Mouse (Mus musculus): Measurements from ENCODE around the gene Wdr53. TPM values are rescaled to one million over a fixed set of nuclear protein-coding genes. Genes with fewer than 3 reads are reported as not detected.
"Not testable (repeated sequence)": the region's sequence is repeated elsewhere in the genome, so short reads cannot be mapped to it uniquely, and the experiment has no call there.

Wdr53 gene
- total and polyA plus RNA-seq, 3 experiments: 3.3 to 7.6 (median 7.6) TPM

DNA sequence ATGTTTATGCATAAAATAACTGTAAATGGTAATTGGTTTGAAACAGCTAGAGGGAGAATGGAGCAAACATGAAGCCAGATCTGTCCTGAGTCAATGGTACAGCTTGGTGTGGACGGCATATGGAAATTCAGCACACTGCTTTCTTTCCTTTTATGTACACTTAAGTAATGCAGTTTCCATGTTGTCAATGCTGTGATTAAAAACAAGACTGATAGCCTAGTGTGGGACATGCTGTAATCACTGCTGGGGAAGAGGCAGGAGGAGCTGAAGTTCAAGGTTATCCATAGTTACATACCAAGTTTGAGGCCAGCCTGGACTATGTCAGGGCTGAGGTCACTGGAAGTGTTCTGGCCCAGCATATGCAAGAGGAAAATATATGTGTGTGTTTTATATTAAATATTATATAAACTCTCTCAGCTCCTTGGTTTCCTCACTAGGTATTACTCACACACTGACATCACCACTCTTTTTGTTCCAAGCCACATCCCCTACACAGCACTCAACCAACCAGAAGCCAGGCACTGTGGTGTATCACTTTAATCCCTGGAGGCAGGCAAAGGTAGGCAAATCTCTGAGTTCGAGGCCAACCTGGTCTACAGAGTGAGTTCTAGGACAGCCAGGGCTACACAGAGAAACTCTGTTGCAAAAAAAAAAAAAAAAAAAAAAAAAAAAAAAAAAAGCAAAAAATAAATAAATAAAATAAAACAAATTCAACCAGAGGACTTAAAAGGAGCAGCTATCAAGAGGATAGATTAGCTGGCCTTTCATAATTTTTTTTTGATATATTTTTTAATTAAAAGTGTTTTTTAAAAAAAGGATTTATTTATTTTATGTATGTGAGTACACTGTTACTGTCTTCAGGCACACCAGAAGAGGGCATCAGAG lies 7.4 kb upstream of the Wdr53 start:
- H3K27ac ChIP-seq: no peak overlapping the region

DNA sequence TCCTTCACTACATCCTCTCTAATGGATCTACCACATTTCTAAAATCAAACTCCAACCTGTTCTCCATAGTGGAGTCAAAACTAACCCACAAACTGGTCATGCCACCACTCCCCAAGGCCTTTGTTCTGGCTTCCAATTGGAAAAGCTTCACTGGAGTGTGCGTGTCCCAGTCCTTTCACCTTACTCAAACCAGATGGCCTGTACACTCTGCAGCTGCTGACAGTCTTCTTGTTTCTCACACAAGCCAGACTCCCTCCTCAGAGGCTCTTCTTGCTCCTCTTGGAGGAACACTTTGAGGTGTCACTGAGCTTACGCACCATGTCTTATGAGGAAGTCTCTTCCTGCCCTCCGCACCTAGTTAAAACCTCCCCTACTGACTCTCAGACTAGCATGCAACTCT lies 3.1 kb upstream of the Wdr53 start:
- no peak for DNase-seq
- H3K79me2 ChIP-seq (replicated peaks; ENCODE audit: control insufficient read depth, insufficient read depth, low read length): peaks cover 5% of the 10 kb centered on the region; the same call in 1 of the 2 replicates
- H3K9ac ChIP-seq (ENCODE audit: low read depth, low read length): no peak overlapping the region
- no peaks in the 10 kb centered on the region for H3K27me3 ChIP-seq (ENCODE audit: control insufficient read depth, insufficient read depth, low read length)
- no peak for TF ChIP-seq EP300 (IDR thresholded peaks at IDR 0.05; ENCODE audit: insufficient read depth, low read depth, low read length)
- TF ChIP-seq CTCF (IDR thresholded peaks at IDR 0.05): no peak
- TF ChIP-seq POLR2A (IDR thresholded peaks at IDR 0.05; ENCODE audit: insufficient read depth, low read depth, low read length): no peak
- intact Hi-C loops (cut with DNase I): no loop called here
- H3K4me1 ChIP-seq (ENCODE audit: control insufficient read depth, insufficient read depth, low read length): peaks cover 9% of the 10 kb centered on the region
- WGBS: 87% methylated on average over 3 of the region's 3 CpGs
- H3K36me3 ChIP-seq (ENCODE audit: control insufficient read depth, insufficient read depth, low read length): peaks cover 8% of the 10 kb centered on the region
- no peak overlapping the region for H3K27ac ChIP-seq
- no peak overlapping the region for H3K4me3 ChIP-seq

More for the DNA sequence above, 7.4 kb upstream of the Wdr53 start:
- H3K36me3 ChIP-seq (ENCODE audit: control insufficient read depth, insufficient read depth, low read length): peaks cover 7% of the 10 kb centered on the region
- intact Hi-C loops (cut with DNase I): loop anchor here (1.0 kb wide), 1 partner anchor 12 kb away; no protein-coding TSS in a partner anchor
- TF ChIP-seq CTCF (IDR thresholded peaks at IDR 0.05) (no peak), EP300 (IDR thresholded peaks at IDR 0.05; ENCODE audit: insufficient read depth, low read depth, low read length) (no peak), POLR2A (IDR thresholded peaks at IDR 0.05; ENCODE audit: insufficient read depth, low read depth, low read length) (no peak)
- peaks cover 2% of the 10 kb centered on the region; the same call in 1 of the 2 replicates for H3K79me2 ChIP-seq (replicated peaks; ENCODE audit: control insufficient read depth, insufficient read depth, low read length)
- H3K4me3 ChIP-seq: no peak overlapping the region
- 78% methylated on average over 2 of the region's 2 CpGs for WGBS
- no peak for DNase-seq
- H3K4me1 ChIP-seq (ENCODE audit: control insufficient read depth, insufficient read depth, low read length): peaks cover 1% of the 10 kb centered on the region
- no peaks in the 10 kb centered on the region for H3K27me3 ChIP-seq (ENCODE audit: control insufficient read depth, insufficient read depth, low read length)
- no peak overlapping the region for H3K9ac ChIP-seq (ENCODE audit: low read depth, low read length)

DNA sequence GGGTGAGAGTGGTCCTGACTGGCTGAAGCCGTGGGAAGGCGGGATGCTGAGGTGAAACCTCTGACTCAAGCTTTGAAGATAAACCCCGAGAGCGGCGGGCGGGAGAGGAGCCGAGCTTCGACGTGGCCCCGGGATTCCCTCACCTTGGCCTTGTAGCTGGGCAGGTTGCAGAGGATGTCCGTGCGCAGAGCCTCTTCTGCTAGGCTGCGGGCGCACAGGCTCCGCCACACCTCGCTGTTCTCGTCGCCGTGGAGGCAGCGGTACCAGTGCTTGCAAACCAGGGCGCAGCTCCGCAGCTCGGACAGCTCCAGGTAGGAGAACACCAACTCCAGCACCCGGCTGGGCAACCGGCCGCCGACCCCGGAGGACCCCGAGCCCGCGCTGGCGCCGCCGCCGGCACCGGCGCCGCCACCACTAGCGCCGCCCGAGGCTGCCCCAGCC lies 656 bp upstream of the Wdr53 start:
- intact Hi-C loops (cut with DNase I): loop anchor here (5.0 kb wide), 1 partner anchor 244 kb away; the partner anchor contains the start of gene Senp5
- no peak for TF ChIP-seq POLR2A (IDR thresholded peaks at IDR 0.05; ENCODE audit: insufficient read depth, low read depth, low read length)
- no peak for TF ChIP-seq CTCF (IDR thresholded peaks at IDR 0.05)
- no peak for TF ChIP-seq EP300 (IDR thresholded peaks at IDR 0.05; ENCODE audit: insufficient read depth, low read depth, low read length)
- Histone ChIP-seq H3K27me3 (ENCODE audit: control insufficient read depth, insufficient read depth, low read length) (no peaks in the 10 kb centered on the region), H3K4me3 (peak overlapping the region; percentile 78), H3K79me2 (replicated peaks; ENCODE audit: control insufficient read depth, insufficient read depth, low read length) (peaks cover 6% of the 10 kb centered on the region; the same call in 1 of the 2 replicates), H3K4me1 (ENCODE audit: control insufficient read depth, insufficient read depth, low read length) (peaks cover 9% of the 10 kb centered on the region), H3K27ac (peak overlapping the region; percentile 91), H3K36me3 (ENCODE audit: control insufficient read depth, insufficient read depth, low read length) (peaks cover 8% of the 10 kb centered on the region), H3K9ac (ENCODE audit: low read depth, low read length) (peak overlapping the region; percentile 75)
- 4% methylated on average over 41 of the region's 41 CpGs for WGBS
- no peak for DNase-seq

DNA sequence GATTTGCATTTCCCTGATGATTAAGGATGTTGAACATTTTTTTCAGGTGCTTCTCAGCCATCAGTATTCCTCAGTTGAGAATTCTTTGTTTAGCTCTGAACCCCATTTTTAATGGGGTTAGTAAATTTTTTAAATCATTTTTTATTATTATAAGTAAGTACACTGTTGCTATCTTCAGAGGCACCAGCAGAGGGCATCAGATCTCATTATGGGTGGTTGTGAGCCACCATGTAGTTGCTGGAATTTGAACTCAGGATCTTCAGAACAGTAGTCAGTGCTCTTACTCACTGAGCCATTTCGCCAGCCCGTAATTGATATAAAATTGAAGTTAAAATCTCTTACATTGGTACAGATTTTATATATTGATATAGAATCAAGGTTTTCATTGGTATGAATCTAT lies 17.2 kb downstream of the Wdr53 start:
- not testable (repeated sequence) for H3K27ac ChIP-seq; H3K9ac ChIP-seq (ENCODE audit: low read depth, low read length); H3K36me3 ChIP-seq (ENCODE audit: control insufficient read depth, insufficient read depth, low read length); H3K4me3 ChIP-seq; H3K4me1 ChIP-seq (ENCODE audit: control insufficient read depth, insufficient read depth, low read length); H3K79me2 ChIP-seq (replicated peaks; ENCODE audit: control insufficient read depth, insufficient read depth, low read length); H3K27me3 ChIP-seq (ENCODE audit: control insufficient read depth, insufficient read depth, low read length); DNase-seq
- TF ChIP-seq CTCF (IDR thresholded peaks at IDR 0.05): peak; percentile 76
- 84% methylated on average over 2 of the region's 2 CpGs for WGBS
- intact Hi-C loops (cut with DNase I): loop anchor here (2.0 kb wide), 1 partner anchor 235 kb away; no protein-coding TSS in a partner anchor

GRCm38 (mm10) chr16:32271291-32271690 lies 24.3 kb downstream of the Wdr53 start, which contains the start of gene Smco1:
Gene Smco1 (plus strand): TSS chr16:32271468.
- 45% methylated on average over 11 of the region's 11 CpGs for WGBS
- no peaks in the 10 kb centered on the region for H3K36me3 ChIP-seq (ENCODE audit: control insufficient read depth, insufficient read depth, low read length)
- peak within 1 kb of the TSS; percentile 68 for H3K9ac ChIP-seq (ENCODE audit: low read depth, low read length)
- intact Hi-C loops (cut with DNase I): loop anchor here (5.0 to 10.0 kb wide), 2 partner anchors 59 to 334 kb away; partner anchors contain the start of gene Tfrc
- peak within 1 kb of the TSS; percentile 90 for H3K27ac ChIP-seq
- H3K27me3 ChIP-seq (ENCODE audit: control insufficient read depth, insufficient read depth, low read length): no peaks in the 10 kb centered on the region
- 0 out of 2 replicates have a peak, but pooled peaks have one; percentile 40 for TF ChIP-seq EP300 (IDR thresholded peaks at IDR 0.05; ENCODE audit: insufficient read depth, low read depth, low read length)
- peak; percentile 81 for TF ChIP-seq POLR2A (IDR thresholded peaks at IDR 0.05; ENCODE audit: insufficient read depth, low read depth, low read length)
- TF ChIP-seq CTCF (IDR thresholded peaks at IDR 0.05): no peak
- peak; percentile 32 to 54 for DNase-seq
- H3K79me2 ChIP-seq (replicated peaks; ENCODE audit: control insufficient read depth, insufficient read depth, low read length): no peaks in the 10 kb centered on the region
- H3K4me3 ChIP-seq: peak within 1 kb of the TSS; percentile 43
- no peaks in the 10 kb centered on the region for H3K4me1 ChIP-seq (ENCODE audit: control insufficient read depth, insufficient read depth, low read length)

GRCm38 (mm10) chr16:32273338-32273737 lies 26.3 kb downstream of the Wdr53 start:
- no peak for DNase-seq
- TF ChIP-seq EP300 (IDR thresholded peaks at IDR 0.05; ENCODE audit: insufficient read depth, low read depth, low read length) (no peak), CTCF (IDR thresholded peaks at IDR 0.05) (peak; percentile 69)
- Histone ChIP-seq H3K36me3 (ENCODE audit: control insufficient read depth, insufficient read depth, low read length) (peaks cover 2% of the 10 kb centered on the region; the same call in 1 of the 2 replicates), H3K4me1 (ENCODE audit: control insufficient read depth, insufficient read depth, low read length) (peaks cover 2% of the 10 kb centered on the region), H3K27me3 (ENCODE audit: control insufficient read depth, insufficient read depth, low read length) (no peaks in the 10 kb centered on the region), H3K4me3 (no peak overlapping the region), H3K9ac (ENCODE audit: low read depth, low read length) (no peak overlapping the region), H3K27ac (no peak overlapping the region), H3K79me2 (replicated peaks; ENCODE audit: control insufficient read depth, insufficient read depth, low read length) (no peaks in the 10 kb centered on the region)
- intact Hi-C loops (cut with DNase I): loop anchor here (5.0 to 10.0 kb wide), 2 partner anchors 61 to 331 kb away; partner anchors contain the start of gene Tfrc
- WGBS: 59% methylated on average over 9 of the region's 9 CpGs
